Mouse (Mus musculus) forebrain, embryonic 12.5 days (tissue): ENCODE data around the gene Agpat4. TPM values are rescaled to one million over a fixed set of nuclear protein-coding genes. Genes with fewer than 3 reads are reported as not detected.

Experiments used
- ATAC-seq: fragments of 200-750 bp; cut with Nextera tagmentation; 2 replicates; pipeline ENCODE4 v1.8.0; 2017; ENCODE audit warnings: moderate TSS enrichment; ENCODE audit not compliant: low FRiP score
- H3K27ac ChIP-seq: fragments of 300-500 bp; sonication (generic); 2 replicates; pipeline ENCODE4 v1.5.1; 2016; ENCODE audit warnings: mild to moderate bottlenecking
- H3K27me3 ChIP-seq: fragments of 300-500 bp; sonication (generic); 2 replicates; pipeline ENCODE4 v1.6.1; 2016; ENCODE audit warnings: mild to moderate bottlenecking
- H3K36me3 ChIP-seq: fragments of 300-500 bp; sonication (generic); replicated peaks from 2 replicates; pipeline ENCODE4 v1.6.1; 2016; ENCODE audit warnings: mild to moderate bottlenecking
- H3K4me1 ChIP-seq: fragments of 300-500 bp; sonication (generic); 2 replicates; pipeline ENCODE4 v1.6.1; 2016
- H3K4me2 ChIP-seq: fragments of 300-500 bp; sonication (generic); 2 replicates; pipeline ENCODE4 v1.6.1; 2016; ENCODE audit warnings: mild to moderate bottlenecking, moderate library complexity
- H3K4me3 ChIP-seq: fragments of 300-500 bp; sonication (generic); replicated peaks from 2 replicates; pipeline ENCODE4 v1.5.1; 2016; ENCODE audit warnings: mild to moderate bottlenecking
- H3K9ac ChIP-seq: fragments of 300-500 bp; sonication (generic); 2 replicates; pipeline ENCODE4 v1.6.1; 2016; ENCODE audit warnings: mild to moderate bottlenecking
- H3K9me3 ChIP-seq: fragments of 300-500 bp; sonication (generic); 2 replicates; pipeline ENCODE4 v1.6.1; 2016
- WGBS: fragments of 180-500 bp; shearing (Covaris S2); methylation state at CpG from one replicate; pipeline ENCODE4 v1.1.7; 2016; 5-methylcytosine and 5-hydroxymethylcytosine counted together
- polyA plus RNA-seq: library from polyadenylated mRNA; unstranded; fragments of >200 nt; fragmentation: Nextera tagmentation; extraction: Ambion mirVana; gene quantifications from 2 replicates; pipeline ENCODE4 v1.2.1, GENCODE M21; 2016

The Agpat4 gene
- polyA plus RNA-seq, 1 experiment from 2014 or later, result 40.9 TPM

DNA sequence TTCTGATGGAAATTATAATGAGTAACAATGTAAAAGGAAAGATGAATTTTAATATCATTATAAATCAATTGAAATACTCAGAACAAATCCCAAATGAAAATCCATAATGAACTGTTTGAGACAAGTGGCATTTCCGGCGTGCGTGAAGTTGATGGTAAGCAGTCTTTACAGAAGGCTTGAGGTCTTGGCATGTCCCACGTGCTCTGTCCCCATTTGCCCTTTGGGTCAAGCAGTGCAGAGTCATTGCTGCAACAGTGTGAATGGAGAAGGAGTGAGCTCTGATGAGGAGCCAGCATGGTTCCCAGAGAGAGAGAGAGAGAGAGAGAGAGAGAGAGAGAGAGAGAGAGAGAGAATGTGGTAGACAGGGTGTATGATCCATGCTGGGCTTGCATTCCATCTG, 37.4 kb downstream of the Agpat4 start:
- no peaks in the 10 kb centered on the region for H3K4me1 ChIP-seq
- no peak overlapping the region for H3K4me3 ChIP-seq
- ATAC-seq, result no peak
- peaks cover 38% of the 10 kb centered on the region for H3K36me3 ChIP-seq
- H3K4me2 ChIP-seq, result no peak overlapping the region
- H3K27ac ChIP-seq, result no peak overlapping the region
- no peak overlapping the region for H3K9ac ChIP-seq
- 96% methylated on average over 4 of the region's 4 CpGs for WGBS
- H3K9me3 ChIP-seq, result no peaks in the 10 kb centered on the region
- H3K27me3 ChIP-seq, result no peaks in the 10 kb centered on the region

DNA sequence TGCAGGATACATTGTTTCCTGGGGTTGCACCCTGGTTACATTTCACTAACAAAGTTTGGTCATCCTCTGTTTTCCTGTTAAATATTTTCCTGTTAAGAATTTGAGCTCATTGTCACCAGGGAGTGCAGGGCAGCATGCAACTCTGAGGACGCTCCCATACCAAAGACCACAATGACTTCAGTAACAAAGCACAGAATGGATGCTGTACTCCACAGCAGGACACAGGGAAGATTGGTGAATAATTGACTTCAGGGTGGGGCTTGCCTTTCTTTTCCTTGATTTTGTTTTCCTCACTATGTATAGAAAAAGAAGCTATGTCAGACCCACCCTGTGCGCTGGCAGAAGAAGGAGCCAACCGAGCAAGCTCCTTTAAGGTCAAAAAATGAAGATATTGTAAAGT, 38.2 kb downstream of the Agpat4 start:
- Histone ChIP-seq H3K9me3 (no peaks in the 10 kb centered on the region), H3K4me1 (no peaks in the 10 kb centered on the region), H3K9ac (no peak overlapping the region), H3K4me3 (no peak overlapping the region), H3K27me3 (no peaks in the 10 kb centered on the region), H3K36me3 (peaks cover 36% of the 10 kb centered on the region), H3K4me2 (no peak overlapping the region), H3K27ac (no peak overlapping the region)
- ATAC-seq, result no peak
- WGBS, result 91% methylated on average over 3 of the region's 3 CpGs

DNA sequence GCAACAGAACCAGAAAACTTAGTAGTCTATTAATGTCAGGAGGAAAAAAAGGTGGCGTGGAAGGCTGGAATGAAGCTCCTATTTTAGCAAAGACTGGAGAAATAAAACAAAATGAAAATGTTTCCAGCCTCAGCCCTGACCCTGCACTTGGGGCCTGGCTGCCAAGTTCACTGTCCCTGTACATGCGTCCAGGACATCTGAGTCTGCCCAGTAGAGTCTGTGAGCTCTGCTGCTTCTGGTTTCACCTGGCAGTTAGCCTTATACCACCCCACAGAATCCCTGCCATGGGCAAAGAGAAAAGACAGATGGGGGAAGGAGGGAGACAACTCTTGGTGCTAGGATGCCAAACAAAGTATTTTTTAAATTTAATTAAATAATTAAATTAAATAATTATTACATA, 38.7 kb downstream of the Agpat4 start:
- no peaks in the 10 kb centered on the region for H3K27me3 ChIP-seq
- ATAC-seq, result no peak
- no peak overlapping the region for H3K9ac ChIP-seq
- H3K9me3 ChIP-seq, result no peaks in the 10 kb centered on the region
- H3K4me3 ChIP-seq, result no peak overlapping the region
- WGBS, result 92% methylated on average over 2 of the region's 2 CpGs
- no peaks in the 10 kb centered on the region for H3K4me1 ChIP-seq
- no peak overlapping the region for H3K4me2 ChIP-seq
- H3K27ac ChIP-seq, result no peak overlapping the region
- peaks cover 32% of the 10 kb centered on the region for H3K36me3 ChIP-seq

DNA sequence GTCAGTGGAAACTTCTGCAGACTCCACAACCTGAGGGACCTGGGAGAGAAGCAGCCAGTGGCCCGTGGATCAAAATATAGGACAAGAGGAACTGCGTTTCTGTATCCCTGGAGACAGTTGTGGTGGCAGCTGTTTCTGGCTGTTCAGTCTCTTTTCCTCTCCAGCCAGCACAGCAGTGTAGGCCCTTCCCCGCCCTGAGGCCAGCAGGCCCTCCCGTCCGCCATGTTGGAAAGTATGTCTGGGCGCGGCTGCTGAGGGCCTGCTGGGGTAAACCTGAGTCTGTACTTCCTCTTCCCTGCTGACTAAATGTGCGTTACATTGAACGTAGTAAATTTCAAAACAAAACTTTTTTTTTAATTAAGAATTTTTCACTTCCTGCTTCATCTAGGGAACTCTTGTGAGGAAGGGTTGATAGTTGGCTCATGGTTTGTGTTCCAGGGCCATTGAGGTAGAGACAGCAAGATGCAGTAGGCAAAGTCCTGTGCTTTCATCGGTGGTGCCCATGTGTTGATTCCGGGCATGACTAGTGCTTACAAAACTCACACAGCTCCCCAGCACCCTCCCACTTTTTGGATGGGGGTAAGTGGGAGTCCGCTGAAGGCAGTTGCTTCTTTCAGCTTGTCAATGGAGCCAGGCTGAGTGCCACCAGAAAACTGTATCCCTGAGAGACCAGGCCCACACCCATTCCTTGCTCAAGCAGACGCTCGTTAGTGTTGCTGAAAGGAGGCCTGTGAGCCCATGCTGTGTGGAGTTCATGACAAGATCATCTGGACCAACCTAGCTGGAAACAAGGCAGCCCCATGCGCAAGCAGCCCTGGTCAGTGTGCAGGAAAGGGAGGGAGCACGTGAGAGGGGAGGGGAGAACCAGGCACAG, 40.9 kb downstream of the Agpat4 start:
- 84% methylated on average over 16 of the region's 16 CpGs for WGBS
- H3K36me3 ChIP-seq, result peaks cover 10% of the 10 kb centered on the region; the same call in 1 of the 2 replicates
- H3K4me3 ChIP-seq, result no peak overlapping the region
- H3K27me3 ChIP-seq, result no peaks in the 10 kb centered on the region
- H3K27ac ChIP-seq, result no peak overlapping the region
- no peak overlapping the region for H3K9ac ChIP-seq
- no peaks in the 10 kb centered on the region for H3K9me3 ChIP-seq
- peaks cover 14% of the 10 kb centered on the region; the same call in 1 of the 2 replicates for H3K4me1 ChIP-seq
- H3K4me2 ChIP-seq, result no peak overlapping the region
- ATAC-seq, result no peak

DNA sequence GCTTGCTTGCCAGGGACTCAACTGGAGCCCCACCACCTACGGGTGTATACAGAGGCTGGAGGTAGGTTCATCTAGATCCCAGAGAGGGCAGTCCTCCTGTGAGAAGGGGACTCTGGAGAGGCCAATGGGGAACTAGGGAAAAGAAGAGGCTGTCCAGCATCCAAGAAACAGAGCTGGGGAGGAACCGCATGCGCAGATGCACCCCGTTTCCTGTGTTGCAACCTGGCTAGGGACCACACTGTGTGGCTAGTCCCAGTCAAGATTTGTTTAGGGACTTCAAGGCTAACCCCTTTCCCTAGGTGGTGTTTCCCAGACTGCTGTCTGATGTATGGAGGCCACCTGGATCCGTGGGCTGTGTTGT, 41.5 kb downstream of the Agpat4 start:
- ATAC-seq, result no peak

DNA sequence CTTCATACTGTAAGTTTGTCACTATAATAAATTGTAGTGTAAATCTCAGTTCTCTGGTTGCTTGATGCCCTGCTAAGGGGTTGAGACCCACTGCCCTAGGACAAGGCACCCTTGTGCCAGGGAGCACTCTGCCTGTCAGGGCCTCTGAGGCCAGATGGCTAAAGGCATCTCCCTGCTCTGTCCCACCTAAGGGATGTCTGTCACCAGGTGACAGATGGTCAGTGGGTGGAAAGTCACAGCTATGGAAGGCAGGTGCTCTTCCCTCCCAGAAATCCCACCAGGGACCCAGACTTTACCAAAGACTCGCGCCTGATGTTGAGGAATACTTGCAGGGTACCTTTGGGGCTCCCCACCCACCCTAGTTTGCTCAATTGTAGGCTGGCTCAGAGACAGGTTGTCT, 42.0 kb downstream of the Agpat4 start:
- Histone ChIP-seq H3K9me3 (no peaks in the 10 kb centered on the region), H3K4me2 (no peak overlapping the region), H3K27ac (no peak overlapping the region), H3K36me3 (peaks cover 8% of the 10 kb centered on the region), H3K4me3 (no peak overlapping the region), H3K9ac (no peak overlapping the region), H3K27me3 (no peaks in the 10 kb centered on the region), H3K4me1 (peaks cover 14% of the 10 kb centered on the region; the same call in 1 of the 2 replicates)
- WGBS, result 94% methylated on average over 2 of the region's 2 CpGs
- no peak for ATAC-seq

More for the DNA sequence above, 41.5 kb downstream of the Agpat4 start:
- H3K9ac ChIP-seq, result no peak overlapping the region
- H3K4me3 ChIP-seq, result no peak overlapping the region
- 89% methylated on average over 5 of the region's 5 CpGs for WGBS
- peaks cover 8% of the 10 kb centered on the region; the same call in 1 of the 2 replicates for H3K36me3 ChIP-seq
- H3K9me3 ChIP-seq, result no peaks in the 10 kb centered on the region
- H3K27me3 ChIP-seq, result no peaks in the 10 kb centered on the region
- H3K4me1 ChIP-seq, result peaks cover 14% of the 10 kb centered on the region; the same call in 1 of the 2 replicates
- H3K4me2 ChIP-seq, result no peak overlapping the region
- no peak overlapping the region for H3K27ac ChIP-seq

DNA sequence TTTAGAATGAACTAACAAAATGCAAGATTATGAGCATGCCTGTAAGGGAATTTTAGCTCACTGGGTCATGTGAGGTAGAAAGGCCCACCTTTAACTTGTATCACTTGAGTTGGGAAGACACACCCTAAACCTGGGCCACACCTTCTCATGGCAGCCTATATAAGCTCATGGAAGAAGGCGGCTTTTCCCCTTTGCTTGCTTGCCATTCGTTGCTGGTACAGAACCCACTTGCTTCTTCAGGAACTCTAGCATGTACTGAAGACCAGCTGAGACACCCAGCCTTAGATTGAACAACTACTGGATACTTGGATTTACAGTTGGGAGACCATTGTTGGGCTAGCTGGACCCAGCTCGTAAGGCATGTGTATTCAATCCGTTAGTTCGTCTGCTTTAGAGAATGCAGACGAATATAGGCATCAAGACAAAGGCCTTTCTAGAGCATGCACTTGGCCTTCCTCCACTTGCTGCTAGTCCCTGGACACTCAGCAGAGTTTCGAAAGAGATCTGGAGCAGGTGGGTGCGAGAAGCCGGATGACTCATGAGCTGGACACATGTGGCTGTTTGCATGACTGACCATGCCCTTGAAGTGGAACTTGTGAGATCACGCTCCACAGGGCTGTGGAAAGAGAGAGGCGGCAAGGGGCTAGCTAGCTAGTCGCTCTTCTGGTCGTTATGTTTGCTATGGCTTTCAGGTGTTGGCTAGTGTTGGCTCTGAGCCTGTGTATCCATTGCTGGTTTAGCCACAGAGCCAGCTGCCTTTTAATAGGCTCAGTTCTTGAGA, 42.7 kb downstream of the Agpat4 start:
- Histone ChIP-seq H3K27me3 (no peaks in the 10 kb centered on the region), H3K9ac (no peak overlapping the region), H3K9me3 (no peaks in the 10 kb centered on the region), H3K4me2 (no peak overlapping the region), H3K36me3 (peaks cover 8% of the 10 kb centered on the region), H3K4me3 (no peak overlapping the region), H3K4me1 (peaks cover 14% of the 10 kb centered on the region; the same call in 1 of the 2 replicates), H3K27ac (no peak overlapping the region)
- no peak for ATAC-seq
- WGBS, result 92% methylated on average over 13 of the region's 13 CpGs

DNA sequence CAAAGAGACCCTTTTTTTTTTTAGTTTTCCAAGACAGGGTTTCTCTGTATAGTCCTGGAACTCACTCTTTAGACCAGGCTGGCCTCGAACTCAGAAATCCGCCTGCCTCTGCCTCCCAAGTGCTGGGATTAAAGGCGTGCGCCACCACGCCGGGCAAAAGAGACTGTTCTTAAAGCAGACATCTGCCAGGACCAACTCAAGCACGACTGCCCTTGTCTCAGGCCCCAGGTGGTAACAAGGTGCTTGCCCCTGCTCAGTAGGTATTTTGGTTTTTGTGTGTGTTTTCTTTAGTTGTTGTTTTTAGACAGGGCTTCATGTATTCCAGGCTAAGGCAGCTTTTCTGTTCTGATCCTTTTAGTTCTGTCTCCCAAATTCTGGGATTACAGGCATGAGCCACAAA, 43.4 kb downstream of the Agpat4 start:
- Histone ChIP-seq H3K27me3 (no peaks in the 10 kb centered on the region), H3K36me3 (peaks cover 8% of the 10 kb centered on the region), H3K9me3 (no peaks in the 10 kb centered on the region), H3K9ac (no peak overlapping the region), H3K4me1 (peaks cover 14% of the 10 kb centered on the region; the same call in 1 of the 2 replicates), H3K4me3 (no peak overlapping the region), H3K4me2 (no peak overlapping the region), H3K27ac (no peak overlapping the region)
- WGBS, result 95% methylated on average over 7 of the region's 7 CpGs
- ATAC-seq, result no peak

DNA sequence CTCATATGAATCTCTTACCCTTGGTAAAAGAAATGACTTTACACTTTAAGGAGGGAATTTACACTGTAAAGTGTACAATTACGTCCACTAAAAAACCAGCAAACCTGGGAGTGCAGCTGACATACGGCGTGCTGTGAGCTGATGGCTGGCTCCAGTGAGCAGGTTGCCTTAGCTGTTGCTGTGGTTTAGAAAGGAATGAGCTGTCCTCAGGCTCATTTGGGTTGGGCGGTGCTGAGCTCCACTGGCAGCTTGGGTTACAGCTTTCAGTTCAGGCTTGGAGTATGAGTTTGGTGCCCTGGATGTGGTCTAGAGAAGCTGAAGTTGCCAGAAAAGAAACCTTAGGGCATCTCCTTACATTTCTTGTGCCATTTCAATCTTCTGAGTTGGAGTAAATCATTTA, 44.3 kb downstream of the Agpat4 start:
- peaks cover 16% of the 10 kb centered on the region for H3K4me1 ChIP-seq
- ATAC-seq, result no peak

DNA sequence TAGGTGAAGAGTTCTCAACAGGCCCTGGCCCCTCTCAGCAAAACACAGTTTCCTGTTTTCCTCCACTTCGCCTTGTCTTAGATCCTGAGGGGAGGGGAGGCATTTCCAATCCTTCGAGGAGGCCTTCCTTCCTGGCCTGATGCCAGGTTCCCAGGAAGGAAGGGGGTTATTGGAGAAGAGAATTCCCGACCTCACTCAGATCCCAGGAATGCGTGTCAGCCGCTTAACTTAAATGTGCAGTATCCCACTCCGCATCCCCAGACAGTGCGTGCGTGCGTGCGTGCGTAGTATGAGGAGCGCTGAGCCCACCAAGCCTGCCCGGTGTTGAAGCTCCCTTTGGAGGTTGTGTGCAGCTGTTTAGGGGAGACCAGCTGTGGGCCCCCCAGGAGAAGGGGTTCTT, 44.9 kb downstream of the Agpat4 start:
- Histone ChIP-seq H3K4me1 (peaks cover 21% of the 10 kb centered on the region), H3K4me2 (no peak overlapping the region), H3K4me3 (no peak overlapping the region), H3K27me3 (no peaks in the 10 kb centered on the region), H3K27ac (no peak overlapping the region), H3K36me3 (peaks cover 8% of the 10 kb centered on the region), H3K9ac (no peak overlapping the region), H3K9me3 (no peaks in the 10 kb centered on the region)
- ATAC-seq, result no peak
- WGBS, result 68% methylated on average over 13 of the region's 13 CpGs

More for the DNA sequence above, 44.3 kb downstream of the Agpat4 start:
- Histone ChIP-seq H3K27me3 (no peaks in the 10 kb centered on the region), H3K36me3 (peaks cover 8% of the 10 kb centered on the region), H3K27ac (no peak overlapping the region), H3K4me2 (no peak overlapping the region), H3K9me3 (no peaks in the 10 kb centered on the region), H3K4me3 (no peak overlapping the region), H3K9ac (0 out of 2 replicates have a peak overlapping the region, but pooled peaks have one; percentile 9)
- 80% methylated on average over 4 of the region's 4 CpGs for WGBS

DNA sequence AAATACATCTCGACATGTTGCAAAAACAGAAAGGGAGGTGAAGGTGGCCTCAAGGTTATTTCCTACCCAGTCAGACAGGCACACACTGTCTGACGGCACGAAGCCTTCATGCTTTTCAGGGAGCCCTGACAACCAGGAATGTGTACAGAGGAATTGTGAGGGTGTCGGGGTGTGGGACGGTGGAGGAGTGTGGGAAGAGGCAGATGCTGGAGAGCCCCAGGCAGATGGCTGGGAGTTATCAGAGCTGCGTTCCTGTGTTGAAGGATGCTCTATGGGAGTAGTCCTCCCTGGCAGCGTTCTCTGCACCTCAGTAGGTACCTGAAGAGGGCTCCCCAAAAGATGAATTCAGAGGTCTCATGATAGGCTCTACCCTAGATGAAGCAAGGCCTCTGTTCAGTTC, 45.4 kb downstream of the Agpat4 start:
- Histone ChIP-seq H3K36me3 (peaks cover 4% of the 10 kb centered on the region), H3K4me3 (no peak overlapping the region), H3K9me3 (no peaks in the 10 kb centered on the region), H3K9ac (no peak overlapping the region), H3K4me1 (peaks cover 26% of the 10 kb centered on the region), H3K4me2 (no peak overlapping the region), H3K27me3 (no peaks in the 10 kb centered on the region), H3K27ac (no peak overlapping the region)
- WGBS, result 87% methylated on average over 7 of the region's 7 CpGs
- ATAC-seq, result no peak

DNA sequence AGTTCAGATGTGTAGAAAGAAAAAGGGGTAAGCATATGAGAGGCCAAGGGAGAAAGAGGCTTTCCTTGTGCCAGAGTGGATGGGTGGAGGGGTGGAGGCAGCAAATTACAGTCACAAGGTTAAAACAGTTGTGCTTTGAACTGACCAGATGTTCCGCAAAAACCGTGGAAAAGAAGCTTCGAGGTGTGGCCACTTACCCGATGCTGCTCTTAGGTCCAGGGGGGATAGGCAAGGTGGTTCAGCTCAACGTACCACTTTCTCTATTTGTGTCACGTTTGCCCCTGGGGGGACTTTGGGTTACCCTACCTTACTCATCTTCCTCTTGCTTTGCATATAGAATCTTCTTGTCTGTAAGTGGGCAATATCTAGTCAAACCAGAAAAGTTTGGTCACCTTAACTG, 46.0 kb downstream of the Agpat4 start:
- no peak overlapping the region for H3K4me2 ChIP-seq
- no peak overlapping the region for H3K9ac ChIP-seq
- H3K27me3 ChIP-seq, result no peaks in the 10 kb centered on the region
- H3K36me3 ChIP-seq, result no peaks in the 10 kb centered on the region; the same call in none of the 2 replicates
- no peak overlapping the region for H3K27ac ChIP-seq
- no peak overlapping the region for H3K4me3 ChIP-seq
- WGBS, result 95% methylated on average over 6 of the region's 6 CpGs
- H3K9me3 ChIP-seq, result no peaks in the 10 kb centered on the region
- no peak for ATAC-seq
- peaks cover 32% of the 10 kb centered on the region for H3K4me1 ChIP-seq
